Comparison of ENCODE assay signal across 9 mouse cellular contexts in the genomic region with DNA sequence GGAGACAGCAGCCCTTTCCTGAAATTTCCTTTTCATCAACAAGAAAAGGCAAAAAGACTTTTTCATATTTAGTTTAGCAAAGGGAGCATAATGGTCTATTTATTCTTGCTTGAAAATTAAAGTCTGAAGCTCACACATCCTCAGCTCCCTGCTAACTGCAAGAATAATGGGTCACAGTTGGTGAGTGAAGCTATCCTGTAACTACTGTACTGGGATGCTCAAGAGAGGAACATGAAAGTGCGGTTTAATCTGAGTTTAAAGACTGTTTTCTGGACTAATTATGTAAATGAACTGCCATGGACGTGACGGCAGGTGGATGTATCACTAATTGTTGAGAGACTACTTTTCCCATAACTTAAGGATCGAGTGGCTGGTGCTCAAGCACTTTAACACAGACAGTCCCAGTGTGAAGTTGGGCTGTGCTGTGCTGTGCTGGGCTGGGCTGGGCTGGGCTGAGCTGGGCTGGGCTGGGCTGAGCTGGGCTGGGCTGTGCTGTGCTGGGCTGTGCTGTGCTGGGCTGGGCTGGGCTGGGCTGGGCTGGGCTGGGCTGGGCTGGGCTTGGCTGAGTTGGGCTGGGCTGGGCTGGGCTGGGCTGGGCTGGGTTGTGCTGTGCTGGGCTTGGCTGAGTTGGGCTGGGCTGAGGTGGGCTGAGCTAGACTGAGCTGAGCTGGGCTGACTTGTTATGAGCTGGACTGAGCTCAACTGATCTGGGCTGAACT.
DNase-seq lines count a peak whose midpoint lies in the region; ATAC-seq lines count a peak whose summit lies in the region.
"Had no signal": no experiment of that assay in that cellular context is flagged by ENCODE, and none has a peak within 500 bp of the region (broad histone marks: within the 10 kb centered on the region; RNA-seq: fewer than 3 reads in every experiment).

No protein-coding gene starts in this region.

- intact Hi-C loops in gastrocnemius, postnatal 14 days (cut with DNase I; ENCODE audit: low total_unique reads), result loop anchor here (10.0 kb wide), 1 partner anchor 146 kb away; no protein-coding TSS in a partner anchor

- H3K4me2 ChIP-seq in hindbrain, embryonic 13.5 days, result no peak overlapping the region

- no peak overlapping the region for H3K4me3 ChIP-seq in hindbrain, embryonic 13.5 days

- H3K4me1 ChIP-seq in hindbrain, embryonic 13.5 days (replicated peaks), result peaks cover 6% of the 10 kb centered on the region; the same call in 1 of the 2 replicates

- ATAC-seq in hindbrain, embryonic 13.5 days (ENCODE audit: low FRiP score), result peak; percentile 70

- 40% methylated on average over 4 of the region's 4 CpGs for WGBS in hindbrain, embryonic 13.5 days

- H3K9ac ChIP-seq in hindbrain, embryonic 13.5 days, result no peak overlapping the region

- no peak overlapping the region for H3K27ac ChIP-seq in hindbrain, embryonic 13.5 days

- H3K36me3 ChIP-seq in hindbrain, embryonic 13.5 days, result no peaks in the 10 kb centered on the region

- no peaks in the 10 kb centered on the region for H3K9me3 ChIP-seq in hindbrain, embryonic 13.5 days

- peak; percentile 18 for DNase-seq in gastrocnemius, postnatal 14 days
- DNase-seq in gastrocnemius, postnatal 25 days, result no peak
- DNase-seq in embryo, embryonic 10.5 days (ENCODE audit: low spot score), result peak; percentile 60
- DNase-seq in mesoderm, embryonic 11.5 days (ENCODE audit: low read depth, low spot score), result peak; percentile 50
- no peak for DNase-seq in adrenal gland, adult 18-20 months (ENCODE audit: low spot score in 2 of 2)
- no peak for DNase-seq in thymus, postnatal 36 days
- DNase-seq in lung, postnatal 14 days, result no peak
- DNase-seq: right cerebral cortex, adult 18-20 months had no signal

- H3K27me3 ChIP-seq in hindbrain, embryonic 13.5 days, result no peaks in the 10 kb centered on the region

Comparison
In these comparisons a context has a peak if more than half of its experiments do, and no peak if none do; other contexts are left out.
1. DNase-seq: peak in gastrocnemius, postnatal 14 days (single experiment), embryo, embryonic 10.5 days (single experiment) and mesoderm, embryonic 11.5 days (single experiment); none in gastrocnemius, postnatal 25 days (single experiment), adrenal gland, adult 18-20 months (0 of 2), thymus, postnatal 36 days (0 of 2) and lung, postnatal 14 days (single experiment).